Mouse (Mus musculus): ENCODE measurements around the gene Vegfa.

- TF ChIP-seq POLR2A (IDR thresholded peaks at IDR 0.05; ENCODE audit: extremely low read depth, insufficient read depth, low read length) (no peak), CTCF (IDR thresholded peaks at IDR 0.05; ENCODE audit: low read depth, low read length) (no peak)
These were observed 50.3 kb downstream of the Vegfa start for GRCm38 (mm10) chr17:45981841-45982240.

All from liver, adult 2 months (tissue).